Mouse (Mus musculus) left cerebral cortex, adult 11 months (tissue): ENCODE measurements at regions not wholly inside any gene's neighbourhood (a gene's known extent, or its start where the extent isn't known, plus 50 kb on each side); places are given as distances from the start of the nearest gene placed in this dataset.

Source experiments
- DNase-seq: peaks from one replicate; pipeline ENCODE4 v3.0.0; 2022; ENCODE audit warnings: low spot score

DNA sequence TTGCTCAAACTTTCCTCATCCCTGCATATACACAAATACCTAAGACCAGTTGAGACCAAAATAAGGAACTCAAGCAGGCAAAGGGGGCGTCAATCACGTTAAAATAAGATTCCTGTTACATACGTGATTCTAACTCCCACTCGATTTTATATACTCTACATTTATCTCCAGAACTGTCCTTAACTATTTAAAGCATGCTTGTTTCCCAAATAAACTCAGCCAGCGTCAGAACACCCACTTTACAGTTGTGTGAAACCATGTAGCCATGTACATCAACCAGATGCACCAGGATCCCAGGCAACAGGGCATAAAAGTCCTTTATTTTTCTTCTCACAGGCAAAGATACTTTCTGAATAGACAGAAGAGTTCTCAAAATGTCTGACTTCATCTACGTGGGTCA lies 61.5 kb downstream of the Ccna1 start:
- peak; percentile 14 for DNase-seq

DNA sequence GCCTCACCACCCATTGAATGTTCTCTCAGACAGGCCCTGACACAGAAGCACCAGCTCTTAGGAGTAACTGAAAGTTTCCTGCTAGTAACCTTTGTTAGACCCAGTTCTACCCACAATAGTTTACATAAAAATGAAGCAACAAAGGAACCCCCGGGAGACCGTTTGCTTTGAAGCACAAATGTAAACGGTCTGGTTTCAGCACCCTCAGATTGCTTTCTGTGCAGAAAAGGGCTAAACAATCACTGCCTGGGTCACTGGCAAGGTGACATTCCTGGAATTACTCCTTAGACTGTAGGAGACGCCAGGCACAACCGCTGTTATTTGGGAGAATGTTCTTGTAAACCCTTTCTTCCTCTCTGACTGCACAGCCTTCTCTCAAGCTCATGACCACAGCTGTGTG lies 65.2 kb downstream of the Ccna1 start:
- no peak for DNase-seq

DNA sequence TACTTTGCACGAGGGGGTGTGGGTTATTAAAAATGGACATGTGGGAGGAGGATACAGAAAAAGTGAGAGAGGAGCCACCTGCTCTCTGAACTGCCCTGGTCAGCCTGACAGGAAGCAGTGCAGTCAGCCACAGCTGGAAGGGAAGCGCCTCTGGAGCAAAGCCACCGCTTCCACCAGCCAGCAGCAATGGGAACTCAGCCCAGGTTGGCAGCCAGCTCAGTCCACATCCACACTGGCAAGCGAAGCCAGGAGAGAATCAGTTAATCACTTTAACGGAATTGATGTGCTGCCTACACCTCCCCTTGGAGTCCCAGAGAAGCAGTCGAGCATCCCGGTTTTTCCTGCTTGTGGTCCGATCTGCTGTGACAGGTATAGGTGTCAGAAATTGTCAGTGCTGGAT lies 65.9 kb downstream of the Ccna1 start:
- peak; percentile 22 for DNase-seq

DNA sequence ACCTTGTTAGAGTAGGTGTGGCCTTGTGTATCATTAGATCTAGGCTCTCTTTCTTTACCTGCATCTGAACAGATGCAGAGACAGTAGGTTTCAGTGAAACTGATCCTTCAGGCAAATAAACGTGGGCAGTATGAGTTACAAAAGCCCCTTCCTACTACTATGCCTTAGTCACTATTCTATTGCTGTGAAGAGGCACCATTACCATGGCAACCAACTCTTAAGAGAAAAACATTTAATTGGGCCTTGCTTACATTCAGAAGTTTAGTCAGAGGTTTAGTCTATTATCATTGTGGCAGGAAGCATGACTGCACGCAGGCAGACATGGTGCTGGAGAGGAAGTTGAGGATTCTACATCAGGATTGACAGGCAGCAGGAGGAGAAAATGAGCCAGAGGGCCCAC lies 65.8 kb upstream of the Sertm1 start:
- no peak for DNase-seq

DNA sequence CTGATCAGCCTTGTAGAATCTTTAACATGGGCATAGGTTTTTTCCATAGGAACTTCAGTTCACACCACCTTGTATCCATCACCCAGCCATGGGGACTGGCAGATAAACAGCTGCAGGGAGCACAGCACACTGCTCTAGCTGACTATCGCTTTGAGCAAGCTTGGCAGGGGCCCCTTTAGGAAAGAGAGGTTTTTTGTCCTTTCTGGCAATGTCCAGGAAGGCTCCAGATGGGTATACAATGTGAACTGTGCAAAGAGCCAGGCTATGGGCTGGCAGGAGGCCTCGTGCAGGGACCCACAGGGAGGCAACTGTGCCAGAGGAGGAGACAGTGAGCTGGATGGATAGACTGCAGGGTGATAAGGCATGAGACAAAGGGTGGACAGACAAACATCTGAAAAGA lies 64.6 kb upstream of the Sertm1 start:
- DNase-seq: no peak

DNA sequence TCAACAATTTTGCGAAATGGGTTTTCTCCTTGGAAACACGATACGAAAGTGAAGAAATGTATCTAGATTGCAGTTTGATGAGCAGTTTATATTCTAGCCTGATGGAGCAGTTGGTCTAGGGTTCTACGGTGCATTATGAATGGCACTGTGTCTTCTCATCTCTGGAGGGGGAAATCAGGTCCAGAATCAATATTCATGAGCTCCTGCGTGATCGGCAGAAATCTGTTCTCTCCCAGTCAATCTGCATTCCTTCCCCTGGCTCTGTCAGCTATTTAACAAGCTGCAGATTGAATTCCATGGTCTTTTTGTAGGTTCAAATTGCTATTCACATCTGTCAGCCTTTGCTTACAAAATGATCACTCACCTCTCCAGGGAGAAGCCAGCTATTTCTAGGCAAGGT lies 49.8 kb upstream of the Sertm1 start:
- DNase-seq: no peak
